Mouse (Mus musculus) midbrain, embryonic 16.5 days (tissue): ENCODE measurements around the gene Gm10337. TPM values are rescaled to one million over a fixed set of nuclear protein-coding genes. Genes with fewer than 3 reads are reported as not detected.

Experiments
- ATAC-seq: fragments of 200-750 bp; cut with Nextera tagmentation; 2 replicates; pipeline ENCODE4 v1.8.0; 2017; ENCODE audit warnings: moderate TSS enrichment
- H3K27ac ChIP-seq: fragments of 300-500 bp; sonication (generic); 2 replicates; pipeline ENCODE4 v1.5.1; 2014; ENCODE audit warnings: mild to moderate bottlenecking, low read length, mixed read lengths
- H3K27me3 ChIP-seq: fragments of 300-500 bp; sonication (generic); 2 replicates; pipeline ENCODE4 v1.6.1; 2014; ENCODE audit warnings: low read depth, low read length, mixed read lengths; ENCODE audit not compliant: control insufficient read depth, insufficient read depth
- H3K36me3 ChIP-seq: fragments of 300-500 bp; sonication (generic); 2 replicates; pipeline ENCODE4 v1.6.1; 2014; ENCODE audit warnings: mild to moderate bottlenecking, low read length, moderate library complexity, mixed read lengths; ENCODE audit not compliant: control insufficient read depth, insufficient read depth
- H3K4me1 ChIP-seq: fragments of 300-500 bp; sonication (generic); 2 replicates; pipeline ENCODE4 v1.6.1; 2014; ENCODE audit warnings: mild to moderate bottlenecking, low read length, mixed read lengths; ENCODE audit not compliant: control insufficient read depth, insufficient read depth
- H3K4me2 ChIP-seq: fragments of 300-500 bp; sonication (generic); 2 replicates; pipeline ENCODE4 v1.6.1; 2014; ENCODE audit warnings: mild to moderate bottlenecking, low read length, mixed read lengths
- H3K4me3 ChIP-seq: fragments of 300-500 bp; sonication (generic); 2 replicates; pipeline ENCODE4 v1.5.1; 2014; ENCODE audit warnings: low read depth, mild to moderate bottlenecking, low read length, moderate library complexity, mixed read lengths
- H3K9ac ChIP-seq: fragments of 300-500 bp; sonication (generic); 2 replicates; pipeline ENCODE4 v1.6.1; 2014; ENCODE audit warnings: low read depth, low read length, mixed read lengths
- H3K9me3 ChIP-seq: fragments of 300-500 bp; sonication (generic); replicated peaks from 2 replicates; pipeline ENCODE4 v1.6.1; 2014; ENCODE audit warnings: mild to moderate bottlenecking, low read length, mixed read lengths; ENCODE audit not compliant: control insufficient read depth, poor library complexity, severe bottlenecking
- WGBS: fragments of 180-500 bp; shearing (Covaris S2); extraction: QIAGEN DNeasy Blood & Tissue Kit; methylation state at CpG from one replicate; pipeline ENCODE4 v1.1.7; 2014; 5-methylcytosine and 5-hydroxymethylcytosine counted together
- polyA plus RNA-seq: library from polyadenylated mRNA; unstranded; fragments of >200 nt; fragmentation: Nextera tagmentation; extraction: Ambion mirVana; gene quantifications from 2 replicates; pipeline ENCODE4 v1.2.1, GENCODE M21; 2015

The Gm10337 gene
- polyA plus RNA-seq, 1 experiment from 2014 or later: not detected

DNA sequence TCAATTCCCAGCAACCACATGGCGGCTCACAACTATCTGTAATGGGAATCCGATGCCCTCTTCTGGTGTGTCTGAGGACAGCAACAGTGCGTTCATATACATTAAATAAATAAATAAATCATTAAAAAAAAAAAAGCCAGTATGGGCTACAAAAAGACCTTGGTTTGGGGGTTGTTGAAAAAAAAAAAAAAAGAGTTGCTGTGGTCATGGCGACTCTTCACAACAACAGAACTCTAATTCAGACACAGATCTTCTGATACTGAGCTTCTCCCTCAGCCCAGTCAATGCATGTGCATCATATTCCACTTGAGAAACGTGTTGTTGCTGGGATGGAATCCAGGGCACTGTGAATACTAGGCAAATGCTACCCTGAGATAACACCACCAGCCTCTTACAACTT lies 49.1 kb downstream of the Gm10337 start:
- Histone ChIP-seq H3K4me1 (no peaks in the 10 kb centered on the region), H3K27ac (no peak overlapping the region), H3K4me2 (no peak overlapping the region), H3K27me3 (no peaks in the 10 kb centered on the region), H3K9me3 (no peaks in the 10 kb centered on the region), H3K36me3 (peaks cover 10% of the 10 kb centered on the region), H3K9ac (no peak overlapping the region), H3K4me3 (no peak overlapping the region)
- no peak for ATAC-seq
- 99% methylated on average over 5 of the region's 5 CpGs for WGBS

Other genes with a start within 250 kb of the Gm10337 start
- gene Rarg, start 246.2 kb upstream of the Gm10337 start, polyA plus RNA-seq: 4.1 and 6.0 TPM in 2 replicates
- gene Gm9918, start 233.2 kb upstream of the Gm10337 start, polyA plus RNA-seq: not detected in 2 replicates
- gene Mfsd5, start 224.3 kb upstream of the Gm10337 start, polyA plus RNA-seq: 58.7 and 59.8 TPM in 2 replicates
- 4.0 and 4.7 TPM in 2 replicates for gene Espl1, start 207.5 kb upstream of the Gm10337 start, polyA plus RNA-seq
- 479 TPM in 2 replicates for gene Pfdn5, start 177.6 kb upstream of the Gm10337 start, polyA plus RNA-seq
- 89.1 and 91.2 TPM in 2 replicates for gene Myg1, start 172.0 kb upstream of the Gm10337 start, polyA plus RNA-seq
- 30.2 and 31.1 TPM in 2 replicates for gene Aaas, start 153.0 kb upstream of the Gm10337 start, polyA plus RNA-seq
- gene Sp7, start 136.5 kb upstream of the Gm10337 start, polyA plus RNA-seq: 0.40 and 0.55 TPM in 2 replicates
- gene Sp1, start 97.6 kb upstream of the Gm10337 start, polyA plus RNA-seq: 3.1 and 3.5 TPM in 2 replicates
- gene Amhr2, start 58.4 kb upstream of the Gm10337 start, polyA plus RNA-seq: 0.15 and 0.26 TPM in 2 replicates
- gene Prr13, start 44.7 kb upstream of the Gm10337 start, polyA plus RNA-seq: 106 and 109 TPM in 2 replicates
- 105 and 121 TPM in 2 replicates for gene Pcbp2, start 33.2 kb upstream of the Gm10337 start, polyA plus RNA-seq
- gene Map3k12, start 13.3 kb downstream of the Gm10337 start, polyA plus RNA-seq: 60.5 and 65.5 TPM in 2 replicates
- gene Tarbp2, start 14.5 kb downstream of the Gm10337 start, polyA plus RNA-seq: 94.1 and 105 TPM in 2 replicates
- 1.4 and 2.2 TPM in 2 replicates for gene Npff, start 21.2 kb downstream of the Gm10337 start, polyA plus RNA-seq
- not detected in 2 replicates for gene Gm28047, start 121.3 kb downstream of the Gm10337 start, polyA plus RNA-seq
- 16.0 TPM in 2 replicates for gene Atf7, start 121.7 kb downstream of the Gm10337 start, polyA plus RNA-seq
- 46.9 and 49.8 TPM in 2 replicates for gene Atp5g2, start 168.6 kb downstream of the Gm10337 start, polyA plus RNA-seq
- gene Calcoco1, start 218.5 kb downstream of the Gm10337 start, polyA plus RNA-seq: 38.3 and 38.7 TPM in 2 replicates